Mouse (Mus musculus): Measurements from ENCODE around the gene Slc16a5. TPM values are rescaled to one million over a fixed set of nuclear protein-coding genes. Genes with fewer than 3 reads are reported as not detected.
A peak's percentile ranks its signal among the peaks of the same experiment; 100 is the strongest.

Gene Slc16a5
- polyA plus RNA-seq, 1 experiment: 31.1 TPM

GRCm38 (mm10) chr11:115435596-115436337 lies 26.5 kb upstream of the Slc16a5 start:
- H3K27ac ChIP-seq (ENCODE audit: insufficient read depth, low read depth, low read length): no peak overlapping the region
- no peak for DNase-seq
- no peak for TF ChIP-seq CTCF (conservative IDR thresholded peaks at IDR 0.05; ENCODE audit: insufficient read depth, insufficient read length, low read depth, low read length)
- TF ChIP-seq POLR2A (IDR thresholded peaks at IDR 0.05; ENCODE audit: low read depth, low read length): no peak
- no peaks in the 10 kb centered on the region for H3K36me3 ChIP-seq (ENCODE audit: control insufficient read depth, insufficient read depth, low read length)
- no peaks in the 10 kb centered on the region for H3K27me3 ChIP-seq (replicated peaks; ENCODE audit: control insufficient read depth, insufficient read depth, low read length)
- no peaks in the 10 kb centered on the region for H3K4me1 ChIP-seq (ENCODE audit: control insufficient read depth, insufficient read depth, low read length)
- 25% methylated on average over 31 of the region's 31 CpGs for WGBS
- H3K4me3 ChIP-seq (ENCODE audit: insufficient read depth, low read depth, low read length): peak overlapping the region; percentile 18; the same call in 1 of the 2 replicates

GRCm38 (mm10) chr11:115437571-115438122 lies 24.6 kb upstream of the Slc16a5 start:
- TF ChIP-seq POLR2A (IDR thresholded peaks at IDR 0.05; ENCODE audit: low read depth, low read length) (no peak), CTCF (conservative IDR thresholded peaks at IDR 0.05; ENCODE audit: insufficient read depth, insufficient read length, low read depth, low read length) (no peak)
- Histone ChIP-seq H3K4me3 (ENCODE audit: insufficient read depth, low read depth, low read length) (no peak overlapping the region), H3K27ac (ENCODE audit: insufficient read depth, low read depth, low read length) (no peak overlapping the region), H3K36me3 (ENCODE audit: control insufficient read depth, insufficient read depth, low read length) (no peaks in the 10 kb centered on the region), H3K27me3 (replicated peaks; ENCODE audit: control insufficient read depth, insufficient read depth, low read length) (no peaks in the 10 kb centered on the region), H3K4me1 (ENCODE audit: control insufficient read depth, insufficient read depth, low read length) (no peaks in the 10 kb centered on the region)
- no peak for DNase-seq
- 67% methylated on average over 5 of the region's 5 CpGs for WGBS

GRCm38 (mm10) chr11:115439326-115439725 lies 22.9 kb upstream of the Slc16a5 start:
- H3K4me3 ChIP-seq (ENCODE audit: insufficient read depth, low read depth, low read length): no peak overlapping the region
- DNase-seq: no peak
- no peaks in the 10 kb centered on the region for H3K27me3 ChIP-seq (replicated peaks; ENCODE audit: control insufficient read depth, insufficient read depth, low read length)
- no peaks in the 10 kb centered on the region for H3K4me1 ChIP-seq (ENCODE audit: control insufficient read depth, insufficient read depth, low read length)
- 73% methylated on average over 3 of the region's 3 CpGs for WGBS
- H3K36me3 ChIP-seq (ENCODE audit: control insufficient read depth, insufficient read depth, low read length): no peaks in the 10 kb centered on the region
- no peak overlapping the region for H3K27ac ChIP-seq (ENCODE audit: insufficient read depth, low read depth, low read length)
- TF ChIP-seq CTCF (conservative IDR thresholded peaks at IDR 0.05; ENCODE audit: insufficient read depth, insufficient read length, low read depth, low read length) (no peak), POLR2A (IDR thresholded peaks at IDR 0.05; ENCODE audit: low read depth, low read length) (no peak)

GRCm38 (mm10) chr11:115439906-115440595 lies 22.2 kb upstream of the Slc16a5 start, which contains the start of gene Trim80:
TSS of gene Trim80 (plus strand) at chr11:115440545.
- no peak within 1 kb of the TSS for H3K27ac ChIP-seq (ENCODE audit: insufficient read depth, low read depth, low read length)
- DNase-seq: no peak
- 95% methylated on average over 9 of the region's 9 CpGs for WGBS
- H3K4me1 ChIP-seq (ENCODE audit: control insufficient read depth, insufficient read depth, low read length): no peaks in the 10 kb centered on the region
- H3K36me3 ChIP-seq (ENCODE audit: control insufficient read depth, insufficient read depth, low read length): no peaks in the 10 kb centered on the region
- no peak within 1 kb of the TSS for H3K4me3 ChIP-seq (ENCODE audit: insufficient read depth, low read depth, low read length)
- peak; percentile 28; the same call in 1 of the 2 replicates for TF ChIP-seq CTCF (conservative IDR thresholded peaks at IDR 0.05; ENCODE audit: insufficient read depth, insufficient read length, low read depth, low read length)
- no peak for TF ChIP-seq POLR2A (IDR thresholded peaks at IDR 0.05; ENCODE audit: low read depth, low read length)
- no peaks in the 10 kb centered on the region for H3K27me3 ChIP-seq (replicated peaks; ENCODE audit: control insufficient read depth, insufficient read depth, low read length)

- Histone ChIP-seq H3K27me3 (replicated peaks; ENCODE audit: control insufficient read depth, insufficient read depth, low read length) (no peaks in the 10 kb centered on the region), H3K36me3 (ENCODE audit: control insufficient read depth, insufficient read depth, low read length) (no peaks in the 10 kb centered on the region), H3K27ac (ENCODE audit: insufficient read depth, low read depth, low read length) (no peak overlapping the region), H3K4me3 (ENCODE audit: insufficient read depth, low read depth, low read length) (no peak overlapping the region), H3K4me1 (ENCODE audit: control insufficient read depth, insufficient read depth, low read length) (peaks cover 3% of the 10 kb centered on the region)
- 77% methylated on average over 15 of the region's 15 CpGs for WGBS
- TF ChIP-seq CTCF (conservative IDR thresholded peaks at IDR 0.05; ENCODE audit: insufficient read depth, insufficient read length, low read depth, low read length) (no peak), POLR2A (IDR thresholded peaks at IDR 0.05; ENCODE audit: low read depth, low read length) (no peak)
- no peak for DNase-seq
Observed at GRCm38 (mm10) chr11:115441417-115441816, 20.9 kb upstream of the Slc16a5 start.

GRCm38 (mm10) chr11:115446906-115447305 lies 15.4 kb upstream of the Slc16a5 start:
- no peaks in the 10 kb centered on the region for H3K36me3 ChIP-seq (ENCODE audit: control insufficient read depth, insufficient read depth, low read length)
- WGBS: 4% methylated on average over 3 of the region's 3 CpGs
- TF ChIP-seq POLR2A (IDR thresholded peaks at IDR 0.05; ENCODE audit: low read depth, low read length): no peak
- no peak for TF ChIP-seq CTCF (conservative IDR thresholded peaks at IDR 0.05; ENCODE audit: insufficient read depth, insufficient read length, low read depth, low read length)
- peaks cover 49% of the 10 kb centered on the region for H3K4me1 ChIP-seq (ENCODE audit: control insufficient read depth, insufficient read depth, low read length)
- no peaks in the 10 kb centered on the region for H3K27me3 ChIP-seq (replicated peaks; ENCODE audit: control insufficient read depth, insufficient read depth, low read length)
- peak overlapping the region; percentile 97 for H3K27ac ChIP-seq (ENCODE audit: insufficient read depth, low read depth, low read length)
- DNase-seq: peak; percentile 81
- no peak overlapping the region for H3K4me3 ChIP-seq (ENCODE audit: insufficient read depth, low read depth, low read length)
